ENCODE assay signal across 16 mouse cellular contexts in the genomic region with DNA sequence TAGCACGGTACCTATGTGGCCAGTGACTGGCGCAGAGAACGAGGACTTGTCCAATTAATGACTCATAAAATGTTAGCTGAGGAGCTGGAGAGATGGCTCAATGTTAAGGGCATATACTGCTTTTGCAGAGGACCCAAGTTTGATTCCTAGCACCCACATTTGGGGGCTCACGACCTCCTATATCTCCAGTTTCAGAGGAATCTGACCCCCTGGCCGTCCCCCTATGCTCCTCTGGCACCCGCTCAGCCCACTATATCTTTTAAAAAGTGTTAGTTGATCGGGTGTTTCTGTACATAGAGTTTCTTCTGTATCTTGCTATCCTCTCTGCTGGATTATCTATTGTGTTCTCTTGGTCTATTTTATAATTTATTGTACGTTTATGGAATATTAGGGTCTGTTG. TPM values are rescaled to one million over a fixed set of nuclear protein-coding genes. Genes with fewer than 3 reads are reported as not detected.
DNase-seq lines count a peak whose midpoint lies in the region; ATAC-seq and TF ChIP-seq lines count a peak whose summit lies in the region.
"Had no signal": no experiment of that assay in that cellular context is flagged by ENCODE, and none has a peak within 500 bp of the region (broad histone marks: within the 10 kb centered on the region; RNA-seq: fewer than 3 reads in every experiment).

No protein-coding gene starts in this region.

- peak overlapping the region; percentile 87; the same call in 1 of the 2 replicates for H3K4me3 ChIP-seq in hindbrain, embryonic 15.5 days
- H3K4me3 ChIP-seq in hindbrain, embryonic 11.5 days (ENCODE audit: low read depth, low read length), result no peak overlapping the region
- no peak overlapping the region for H3K4me3 ChIP-seq in ES-Bruce4 (ENCODE audit: low read depth, low read length)
- no peak overlapping the region for H3K4me3 ChIP-seq in liver, embryonic 13.5 days (replicated peaks)

- H3K27me3 ChIP-seq in hindbrain, embryonic 15.5 days, result no peaks in the 10 kb centered on the region
- H3K27me3 ChIP-seq in hindbrain, embryonic 11.5 days (ENCODE audit: control insufficient read depth, insufficient read depth, low read length), result no peaks in the 10 kb centered on the region
- H3K27me3 ChIP-seq in ES-Bruce4 (ENCODE audit: control insufficient read depth, insufficient read depth, low read length, poor library complexity, severe bottlenecking), result no peaks in the 10 kb centered on the region
- no peaks in the 10 kb centered on the region for H3K27me3 ChIP-seq in liver, embryonic 13.5 days
- H3K27me3 ChIP-seq: heart, embryonic 13.5 days; hindbrain, embryonic 13.5 days; intestine, embryonic 15.5 days had no signal

- DNase-seq in cerebellum, adult 9-11 months, result peak; percentile 31
- DNase-seq in hindbrain, embryonic 11.5 days (ENCODE audit: low spot score), result no peak
- DNase-seq in liver, embryonic 13.5 days, result no peak
- DNase-seq: adrenal gland, adult 8-10 months; kidney, adult 18-20 months had no signal

- H3K36me3 ChIP-seq in hindbrain, embryonic 15.5 days, result no peaks in the 10 kb centered on the region
- no peaks in the 10 kb centered on the region for H3K36me3 ChIP-seq in hindbrain, embryonic 11.5 days (ENCODE audit: control insufficient read depth, insufficient read depth, low read length)
- H3K36me3 ChIP-seq in ES-Bruce4 (ENCODE audit: control insufficient read depth, insufficient read depth, low read length, poor library complexity, severe bottlenecking), result no peaks in the 10 kb centered on the region
- H3K36me3 ChIP-seq in liver, embryonic 13.5 days, result no peaks in the 10 kb centered on the region
- H3K36me3 ChIP-seq: embryonic facial prominence, embryonic 10.5 days; forebrain, embryonic 10.5 days; heart, embryonic 13.5 days; hindbrain, embryonic 13.5 days; intestine, embryonic 15.5 days had no signal

- TF ChIP-seq POLR2A in ES-Bruce4 (IDR thresholded peaks at IDR 0.05; ENCODE audit: insufficient read depth, low read length), result no peak

- TF ChIP-seq EP300 in ES-Bruce4 (IDR thresholded peaks at IDR 0.05; ENCODE audit: insufficient read depth, low read depth, low read length), result no peak

- no peak for TF ChIP-seq CTCF in ES-Bruce4 (IDR thresholded peaks at IDR 0.05; ENCODE audit: low read depth, low read length)

- no peak overlapping the region for H3K4me2 ChIP-seq in hindbrain, embryonic 15.5 days
- H3K4me2 ChIP-seq in hindbrain, embryonic 11.5 days (replicated peaks; ENCODE audit: low read depth, low read length), result no peak overlapping the region
- H3K4me2 ChIP-seq in liver, embryonic 13.5 days, result 0 out of 2 replicates have a peak overlapping the region, but pooled peaks have one; percentile 69

- peaks cover 23% of the 10 kb centered on the region for H3K4me1 ChIP-seq in hindbrain, embryonic 15.5 days (replicated peaks)
- no peaks in the 10 kb centered on the region; the same call in 1 of the 2 replicates for H3K4me1 ChIP-seq in hindbrain, embryonic 11.5 days (replicated peaks; ENCODE audit: control insufficient read depth, insufficient read depth, low read length)
- no peaks in the 10 kb centered on the region for H3K4me1 ChIP-seq in ES-Bruce4 (ENCODE audit: control insufficient read depth, insufficient read depth, low read length)
- H3K4me1 ChIP-seq in liver, embryonic 13.5 days (replicated peaks), result peaks cover 30% of the 10 kb centered on the region

- no peak overlapping the region for H3K9ac ChIP-seq in hindbrain, embryonic 15.5 days
- H3K9ac ChIP-seq in hindbrain, embryonic 11.5 days (ENCODE audit: low read depth, low read length), result no peak overlapping the region
- H3K9ac ChIP-seq in ES-Bruce4 (ENCODE audit: low read depth, poor library complexity, severe bottlenecking), result peak overlapping the region; percentile 39
- no peak overlapping the region for H3K9ac ChIP-seq in liver, embryonic 13.5 days
- H3K9ac ChIP-seq: intestine, embryonic 15.5 days had no signal

- WGBS in hindbrain, embryonic 15.5 days, result 93% methylated on average over 8 of the region's 8 CpGs
- 86% methylated on average over 8 of the region's 8 CpGs for WGBS in hindbrain, embryonic 11.5 days
- 81% methylated on average over 8 of the region's 8 CpGs for WGBS in liver, embryonic 13.5 days (ENCODE audit: insufficient replicate concordance)

- H3K27ac ChIP-seq in hindbrain, embryonic 15.5 days (replicated peaks), result no peak overlapping the region
- no peak overlapping the region for H3K27ac ChIP-seq in hindbrain, embryonic 11.5 days (ENCODE audit: low read depth, low read length)
- no peak overlapping the region for H3K27ac ChIP-seq in ES-Bruce4 (ENCODE audit: insufficient read depth, low read length)
- no peak overlapping the region for H3K27ac ChIP-seq in liver, embryonic 13.5 days
- H3K27ac ChIP-seq: hindbrain, embryonic 13.5 days; intestine, embryonic 15.5 days had no signal

- no peak for ATAC-seq in cerebellum, adult (ENCODE audit: insufficient number of reproducible peaks, low FRiP score, low TSS enrichment)
- no peak for ATAC-seq in hindbrain, embryonic 15.5 days (ENCODE audit: low FRiP score, low read depth)
- ATAC-seq in hindbrain, embryonic 11.5 days (ENCODE audit: low FRiP score), result no peak
- ATAC-seq in liver, embryonic 13.5 days (ENCODE audit: low read depth), result no peak
- ATAC-seq in erythroid progenitor cell, adult 5-6 weeks (replicated peaks; ENCODE audit: low FRiP score, poor library complexity, severe bottlenecking), result no peak
- ATAC-seq: forebrain, embryonic 14.5 days; intestine, embryonic 15.5 days had no signal

- H3K9me3 ChIP-seq in hindbrain, embryonic 15.5 days, result no peaks in the 10 kb centered on the region
- H3K9me3 ChIP-seq in hindbrain, embryonic 11.5 days (ENCODE audit: control insufficient read depth, low read length), result no peaks in the 10 kb centered on the region
- no peaks in the 10 kb centered on the region for H3K9me3 ChIP-seq in ES-Bruce4 (replicated peaks; ENCODE audit: control insufficient read depth, insufficient read depth, low read length, poor library complexity, severe bottlenecking)
- H3K9me3 ChIP-seq in liver, embryonic 13.5 days (replicated peaks), result no peaks in the 10 kb centered on the region
- H3K9me3 ChIP-seq: embryonic facial prominence, embryonic 10.5 days; forebrain, embryonic 10.5 days; G1E; heart, embryonic 13.5 days; hindbrain, embryonic 13.5 days; intestine, embryonic 15.5 days had no signal

RNA-seq across cellular contexts. Expression of gene Idh1, which starts 1.3 kb away (rescaled TPM):
- 465 and 481 TPM in 2 replicates for polyA plus RNA-seq in hindbrain, embryonic 15.5 days (2015; fragmentation: Nextera tagmentation; extraction: Ambion mirVana)
- 436 and 480 TPM in 2 replicates for polyA plus RNA-seq in hindbrain, embryonic 11.5 days (2014; fragmentation: Nextera tagmentation; extraction: Ambion mirVana)
- 122 and 130 TPM in 2 replicates for polyA plus RNA-seq in ES-Bruce4 (2011; ENCODE audit: insufficient read depth, insufficient read length, low read depth, missing spikeins)
- polyA plus RNA-seq in liver, embryonic 13.5 days (2015; fragmentation: Nextera tagmentation; extraction: Ambion mirVana), result 83.9 and 100 TPM in 2 replicates
- total RNA-seq in erythroid progenitor cell, adult 5-6 weeks (2015; ENCODE audit: low replicate concordance), result 21.8 and 24.9 TPM in 2 replicates
- 24.0 and 30.5 TPM in 2 replicates for total RNA-seq in erythroid progenitor cell, adult 5-6 weeks (2017; ENCODE audit: low replicate concordance)

RNA-seq across cellular contexts. Expression of gene Pikfyve, which starts 1.5 kb away (rescaled TPM):
- polyA plus RNA-seq in hindbrain, embryonic 15.5 days (2015; fragmentation: Nextera tagmentation; extraction: Ambion mirVana), result 10.9 and 11.5 TPM in 2 replicates
- polyA plus RNA-seq in hindbrain, embryonic 11.5 days (2014; fragmentation: Nextera tagmentation; extraction: Ambion mirVana), result 23.9 and 29.0 TPM in 2 replicates
- 53.6 and 59.9 TPM in 2 replicates for polyA plus RNA-seq in ES-Bruce4 (2011; ENCODE audit: insufficient read depth, insufficient read length, low read depth, missing spikeins)
- 4.1 and 6.1 TPM in 2 replicates for polyA plus RNA-seq in liver, embryonic 13.5 days (2015; fragmentation: Nextera tagmentation; extraction: Ambion mirVana)
- total RNA-seq in erythroid progenitor cell, adult 5-6 weeks (2015; ENCODE audit: low replicate concordance), result 14.1 and 29.8 TPM in 2 replicates
- total RNA-seq in erythroid progenitor cell, adult 5-6 weeks (2017; ENCODE audit: low replicate concordance), result 9.5 and 39.4 TPM in 2 replicates
